Mouse (Mus musculus): Measurements from ENCODE around the gene Ube2z. TPM values are rescaled to one million over a fixed set of nuclear protein-coding genes. Genes with fewer than 3 reads are reported as not detected.

Gene Ube2z
- polyA plus RNA-seq, 1 experiment from 2014 or later = 26.7 TPM

Other genes starting within 250 kb of the Ube2z start
- 0.48 and 0.74 TPM in 2 replicates for gene Phospho1, start 240.9 kb downstream of the Ube2z start, polyA plus RNA-seq (2014; fragmentation: Nextera tagmentation; extraction: Ambion mirVana)
- gene Gngt2, start 228.2 kb downstream of the Ube2z start, polyA plus RNA-seq (2014; fragmentation: Nextera tagmentation; extraction: Ambion mirVana) = 19.5 and 22.3 TPM in 2 replicates
- 6.4 and 7.9 TPM in 2 replicates for gene Abi3, start 222.9 kb downstream of the Ube2z start, polyA plus RNA-seq (2014; fragmentation: Nextera tagmentation; extraction: Ambion mirVana)
- 0.34 and 0.51 TPM in 2 replicates for gene B4galnt2, start 150.5 kb downstream of the Ube2z start, polyA plus RNA-seq (2014; fragmentation: Nextera tagmentation; extraction: Ambion mirVana)
- gene Igf2bp1, start 59.4 kb downstream of the Ube2z start, polyA plus RNA-seq (2014; fragmentation: Nextera tagmentation; extraction: Ambion mirVana) = 54.1 and 56.0 TPM in 2 replicates
- gene Gip, start 40.8 kb downstream of the Ube2z start, polyA plus RNA-seq (2014; fragmentation: Nextera tagmentation; extraction: Ambion mirVana) = not detected in 2 replicates
- 48.8 and 50.0 TPM in 2 replicates for gene Snf8, start 30.5 kb downstream of the Ube2z start, polyA plus RNA-seq (2014; fragmentation: Nextera tagmentation; extraction: Ambion mirVana)
- gene Atp5g1, start 10.3 kb upstream of the Ube2z start, polyA plus RNA-seq (2014; fragmentation: Nextera tagmentation; extraction: Ambion mirVana) = 943 and 994 TPM in 2 replicates
- gene Calcoco2, start 46.6 kb upstream of the Ube2z start, polyA plus RNA-seq (2014; fragmentation: Nextera tagmentation; extraction: Ambion mirVana) = not detected in 2 replicates
- not detected in 2 replicates for gene Ttll6, start 68.4 kb upstream of the Ube2z start, polyA plus RNA-seq (2014; fragmentation: Nextera tagmentation; extraction: Ambion mirVana)
- not detected in 2 replicates for gene Hoxb13, start 128.9 kb upstream of the Ube2z start, polyA plus RNA-seq (2014; fragmentation: Nextera tagmentation; extraction: Ambion mirVana)
- gene Hoxb9, start 206.1 kb upstream of the Ube2z start, polyA plus RNA-seq (2014; fragmentation: Nextera tagmentation; extraction: Ambion mirVana) = 0.26 and 0.49 TPM in 2 replicates
- 0.43 and 0.62 TPM in 2 replicates for gene Hoxb8, start 216.5 kb upstream of the Ube2z start, polyA plus RNA-seq (2014; fragmentation: Nextera tagmentation; extraction: Ambion mirVana)
- 1.6 and 2.0 TPM in 2 replicates for gene Hoxb7, start 221.2 kb upstream of the Ube2z start, polyA plus RNA-seq (2014; fragmentation: Nextera tagmentation; extraction: Ambion mirVana)
- gene Hoxb6, start 227.1 kb upstream of the Ube2z start, polyA plus RNA-seq (2014; fragmentation: Nextera tagmentation; extraction: Ambion mirVana) = 1.9 and 2.4 TPM in 2 replicates
- 3.7 and 4.5 TPM in 2 replicates for gene Hoxb5, start 237.9 kb upstream of the Ube2z start, polyA plus RNA-seq (2014; fragmentation: Nextera tagmentation; extraction: Ambion mirVana)